Mouse (Mus musculus) kidney, embryonic 16.5 days (tissue): ENCODE data around the gene Eipr1. TPM values are rescaled to one million over a fixed set of nuclear protein-coding genes. Genes with fewer than 3 reads are reported as not detected.
A peak's percentile ranks its signal among the peaks of the same experiment; 100 is the strongest.
"Not testable (repeated sequence)": the region's sequence is repeated elsewhere in the genome, so short reads cannot be mapped to it uniquely, and the experiment has no call there.

ENCODE experiments used
- ATAC-seq: fragments of 200-750 bp; cut with Nextera tagmentation; 2 replicates; pipeline ENCODE4 v1.8.0; 2017; ENCODE audit warnings: moderate TSS enrichment; ENCODE audit not compliant: low FRiP score, low TSS enrichment
- H3K27ac ChIP-seq: fragments of 300-500 bp; sonication (generic); 2 replicates; pipeline ENCODE4 v1.5.1; 2014; ENCODE audit warnings: low read length
- H3K27me3 ChIP-seq: fragments of 300-500 bp; sonication (generic); 2 replicates; pipeline ENCODE4 v1.6.1; 2014; ENCODE audit warnings: low read length, control low read depth, mixed read lengths; ENCODE audit not compliant: insufficient read depth
- H3K36me3 ChIP-seq: fragments of 300-500 bp; sonication (generic); 2 replicates; pipeline ENCODE4 v1.6.1; 2014; ENCODE audit warnings: low read length, control low read depth, mixed read lengths; ENCODE audit not compliant: insufficient read depth
- H3K4me1 ChIP-seq: fragments of 300-500 bp; sonication (generic); 2 replicates; pipeline ENCODE4 v1.6.1; 2014; ENCODE audit warnings: low read length, control low read depth, mixed read lengths; ENCODE audit not compliant: insufficient read depth
- H3K4me2 ChIP-seq: fragments of 300-500 bp; sonication (generic); replicated peaks from 2 replicates; pipeline ENCODE4 v1.6.1; 2014; ENCODE audit warnings: low read depth, low read length
- H3K4me3 ChIP-seq: fragments of 300-500 bp; sonication (generic); 2 replicates; pipeline ENCODE4 v1.5.1; 2014; ENCODE audit warnings: mild to moderate bottlenecking, low read length
- H3K9ac ChIP-seq: fragments of 300-500 bp; sonication (generic); replicated peaks from 2 replicates; pipeline ENCODE4 v1.6.1; 2014; ENCODE audit warnings: low read length
- H3K9me3 ChIP-seq: fragments of 300-500 bp; sonication (generic); 2 replicates; pipeline ENCODE4 v1.6.1; 2016; ENCODE audit warnings: low read length, control low read depth
- WGBS: fragments of 180-500 bp; shearing (Covaris S2); extraction: QIAGEN DNeasy Blood & Tissue Kit; methylation state at CpG from one replicate; pipeline ENCODE4 v1.1.7; 2014; 5-methylcytosine and 5-hydroxymethylcytosine counted together
- polyA plus RNA-seq: library from polyadenylated mRNA; unstranded; fragments of >200 nt; fragmentation: Nextera tagmentation; extraction: Ambion mirVana; gene quantifications from 2 replicates; pipeline ENCODE4 v1.2.1, GENCODE M21; 2015

Eipr1 gene
- polyA plus RNA-seq, 1 experiment from 2014 or later = 41.4 TPM

GRCm38 (mm10) chr12:28726204-28726603, 25.4 kb upstream of the Eipr1 start:
- H3K27me3 ChIP-seq = no peaks in the 10 kb centered on the region
- H3K36me3 ChIP-seq = peaks cover 12% of the 10 kb centered on the region
- no peaks in the 10 kb centered on the region for H3K4me1 ChIP-seq
- no peak overlapping the region for H3K27ac ChIP-seq
- ATAC-seq = no peak
- H3K4me3 ChIP-seq = no peak overlapping the region
- no peak overlapping the region for H3K4me2 ChIP-seq
- H3K9ac ChIP-seq = no peak overlapping the region
- H3K9me3 ChIP-seq = no peaks in the 10 kb centered on the region
- WGBS = 87% methylated on average over 4 of the region's 4 CpGs

- no peaks in the 10 kb centered on the region for H3K9me3 ChIP-seq
- no peak for ATAC-seq
- no peak overlapping the region for H3K4me2 ChIP-seq
- no peak overlapping the region for H3K9ac ChIP-seq
- H3K36me3 ChIP-seq = 0 out of 2 replicates have a peak, but pooled peaks cover 4% of the 10 kb centered on the region
- no peak overlapping the region for H3K4me3 ChIP-seq
- H3K27me3 ChIP-seq = no peaks in the 10 kb centered on the region
- H3K27ac ChIP-seq = no peak overlapping the region
- no peaks in the 10 kb centered on the region for H3K4me1 ChIP-seq
- 83% methylated on average over 5 of the region's 5 CpGs for WGBS
Measured at GRCm38 (mm10) chr12:28727061-28727460, 24.5 kb upstream of the Eipr1 start.

- H3K27ac ChIP-seq = no peak overlapping the region
- no peaks in the 10 kb centered on the region for H3K9me3 ChIP-seq
- peaks cover 36% of the 10 kb centered on the region for H3K36me3 ChIP-seq
- H3K27me3 ChIP-seq = no peaks in the 10 kb centered on the region
- WGBS = 87% methylated on average over 8 of the region's 8 CpGs
- ATAC-seq = no peak
- no peak overlapping the region for H3K4me3 ChIP-seq
- no peaks in the 10 kb centered on the region for H3K4me1 ChIP-seq
- H3K9ac ChIP-seq = no peak overlapping the region
- no peak overlapping the region for H3K4me2 ChIP-seq
Measured at GRCm38 (mm10) chr12:28732631-28733030, 19.0 kb upstream of the Eipr1 start.

- not testable (repeated sequence) for H3K9me3 ChIP-seq, H3K27me3 ChIP-seq, H3K9ac ChIP-seq, H3K4me1 ChIP-seq, ATAC-seq, H3K4me2 ChIP-seq, H3K27ac ChIP-seq, H3K4me3 ChIP-seq
- WGBS = 93% methylated on average over 6 of the region's 6 CpGs
- peaks cover 37% of the 10 kb centered on the region for H3K36me3 ChIP-seq
Measured at GRCm38 (mm10) chr12:28733520-28734245, 17.9 kb upstream of the Eipr1 start.

GRCm38 (mm10) chr12:28734271-28734670, 17.3 kb upstream of the Eipr1 start:
- Histone ChIP-seq H3K4me3 (no peak overlapping the region), H3K36me3 (peaks cover 35% of the 10 kb centered on the region), H3K27me3 (no peaks in the 10 kb centered on the region), H3K27ac (no peak overlapping the region), H3K9me3 (no peaks in the 10 kb centered on the region), H3K4me1 (no peaks in the 10 kb centered on the region), H3K4me2 (no peak overlapping the region), H3K9ac (no peak overlapping the region)
- 93% methylated on average over 1 of the region's 1 CpGs for WGBS
- no peak for ATAC-seq

- Histone ChIP-seq H3K36me3 (peaks cover 35% of the 10 kb centered on the region), H3K27ac (no peak overlapping the region), H3K27me3 (no peaks in the 10 kb centered on the region), H3K9ac (no peak overlapping the region), H3K4me3 (no peak overlapping the region), H3K4me2 (no peak overlapping the region), H3K9me3 (no peaks in the 10 kb centered on the region), H3K4me1 (no peaks in the 10 kb centered on the region)
- 88% methylated on average over 3 of the region's 3 CpGs for WGBS
- ATAC-seq = no peak
Measured at GRCm38 (mm10) chr12:28735293-28735692, 16.3 kb upstream of the Eipr1 start.

GRCm38 (mm10) chr12:28743328-28743727, 8.3 kb upstream of the Eipr1 start:
- WGBS = 90% methylated on average over 3 of the region's 3 CpGs
- H3K9ac ChIP-seq = no peak overlapping the region
- H3K36me3 ChIP-seq = peaks cover 32% of the 10 kb centered on the region
- H3K4me2 ChIP-seq = no peak overlapping the region
- ATAC-seq = no peak
- peaks cover 4% of the 10 kb centered on the region; the same call in 1 of the 2 replicates for H3K4me1 ChIP-seq
- no peaks in the 10 kb centered on the region for H3K27me3 ChIP-seq
- no peak overlapping the region for H3K27ac ChIP-seq
- H3K4me3 ChIP-seq = no peak overlapping the region
- no peaks in the 10 kb centered on the region for H3K9me3 ChIP-seq

GRCm38 (mm10) chr12:28750021-28750633, 1.5 kb upstream of the Eipr1 start, which contains the start of gene Trappc12:
Trappc12 (minus strand) TSS chr12:28750472.
- H3K4me2 ChIP-seq = peak within 1 kb of the TSS; percentile 83
- H3K27ac ChIP-seq = peak within 1 kb of the TSS; percentile 36
- H3K9me3 ChIP-seq = no peaks in the 10 kb centered on the region
- H3K4me1 ChIP-seq = peaks cover 15% of the 10 kb centered on the region
- WGBS = under 1% methylated on average over 41 of the region's 41 CpGs
- H3K9ac ChIP-seq = peak within 1 kb of the TSS; percentile 82
- H3K4me3 ChIP-seq = peak within 1 kb of the TSS; percentile 81
- peak; percentile 92 for ATAC-seq
- no peaks in the 10 kb centered on the region for H3K27me3 ChIP-seq
- peaks cover 21% of the 10 kb centered on the region for H3K36me3 ChIP-seq

- peaks cover 13% of the 10 kb centered on the region for H3K36me3 ChIP-seq
- H3K9me3 ChIP-seq = no peaks in the 10 kb centered on the region
- H3K9ac ChIP-seq = no peak overlapping the region
- WGBS = 94% methylated on average over 5 of the region's 5 CpGs
- H3K27ac ChIP-seq = peak overlapping the region; percentile 36; the same call in 1 of the 2 replicates
- H3K4me1 ChIP-seq = peaks cover 19% of the 10 kb centered on the region
- H3K27me3 ChIP-seq = no peaks in the 10 kb centered on the region
- no peak for ATAC-seq
- H3K4me3 ChIP-seq = no peak overlapping the region
- peak overlapping the region; percentile 83; the same call in 1 of the 2 replicates for H3K4me2 ChIP-seq
Measured at GRCm38 (mm10) chr12:28750876-28751275, 727 bp upstream of the Eipr1 start.

- Histone ChIP-seq H3K27ac (peak overlapping the region; percentile 5; the same call in 1 of the 2 replicates), H3K9me3 (no peaks in the 10 kb centered on the region), H3K4me1 (peaks cover 12% of the 10 kb centered on the region), H3K4me3 (no peak overlapping the region), H3K4me2 (no peak overlapping the region), H3K9ac (no peak overlapping the region), H3K27me3 (no peaks in the 10 kb centered on the region), H3K36me3 (no peaks in the 10 kb centered on the region)
- 51% methylated on average over 4 of the region's 4 CpGs for WGBS
- ATAC-seq = peak; percentile 33; the same call in 1 of the 2 replicates
Measured at GRCm38 (mm10) chr12:28756019-28756418, 4.4 kb downstream of the Eipr1 start.
